Mouse (Mus musculus) MEL (cell line): ENCODE measurements around the gene Rtn1.

Experiments
- CHD1 ChIP-seq: IDR thresholded peaks from 2 replicates; pipeline ENCODE4 v1.6.1; 2012; ENCODE audit warnings: low read depth, mild to moderate bottlenecking, inconsistent platforms, low read length, improper control_type of control experiment
- CTCF ChIP-seq, 3 experiments: IDR thresholded peaks in 2 of 3; conservative IDR thresholded peaks in 1 of 3; 2 replicates each; pipeline ENCODE4 v1.5.1; 2011 to 2012; ENCODE audit warnings: low read length in 3 of 3, low read depth in 2 of 3, mild to moderate bottlenecking in 2 of 3, improper control_type of control experiment in 1 of 3, inconsistent platforms in 1 of 3, mixed read lengths in 1 of 3, moderate library complexity in 1 of 3; ENCODE audit not compliant: control insufficient read depth in 1 of 3, insufficient read depth in 1 of 3, poor library complexity in 1 of 3, severe bottlenecking in 1 of 3
- E2F4 ChIP-seq: IDR thresholded peaks from 2 replicates; pipeline ENCODE4 v1.6.1; 2011; ENCODE audit warnings: low read depth, low read length, improper control_type of control experiment, borderline replicate concordance
- ELF1 ChIP-seq: IDR thresholded peaks from 2 replicates; pipeline ENCODE4 v1.6.1; 2014; ENCODE audit warnings: low read depth, mild to moderate bottlenecking, inconsistent platforms, low read length, improper control_type of control experiment, moderate library complexity
- HCFC1 ChIP-seq: IDR thresholded peaks from 2 replicates; pipeline ENCODE4 v1.6.1; 2012; ENCODE audit warnings: low read depth, mild to moderate bottlenecking, inconsistent platforms, low read length, improper control_type of control experiment, moderate library complexity
- KAT2A ChIP-seq: conservative IDR thresholded peaks from 2 replicates; pipeline ENCODE4 v1.6.1; 2012; ENCODE audit warnings: low read depth, low read length, improper control_type of control experiment, inconsistent platforms
- MAFK ChIP-seq: IDR thresholded peaks from 2 replicates; pipeline ENCODE4 v1.6.1; 2011; ENCODE audit warnings: low read depth, mild to moderate bottlenecking, low read length, improper control_type of control experiment, borderline replicate concordance
- MAX ChIP-seq: IDR thresholded peaks from 2 replicates; pipeline ENCODE4 v1.6.1; 2011; ENCODE audit warnings: low read length, improper control_type of control experiment
- POLR2A ChIP-seq, 2 experiments: IDR thresholded peaks; 2 replicates each; pipeline ENCODE4 v1.6.1; 2011 to 2012; ENCODE audit warnings: low read length in 2 of 2, mild to moderate bottlenecking in 2 of 2, control low read depth in 1 of 2, improper control_type of control experiment in 1 of 2, low read depth in 1 of 2, moderate library complexity in 1 of 2; ENCODE audit not compliant: control insufficient read depth in 1 of 2, insufficient read depth in 1 of 2, poor library complexity in 1 of 2
- USF2 ChIP-seq, 2 experiments: IDR thresholded peaks; 2 replicates each; pipeline ENCODE4 v1.6.1; 2011 to 2012; ENCODE audit warnings: improper control_type of control experiment in 2 of 2, low read length in 2 of 2, borderline replicate concordance in 1 of 2, inconsistent platforms in 1 of 2, low read depth in 1 of 2, mild to moderate bottlenecking in 1 of 2; ENCODE audit not compliant: insufficient read depth in 1 of 2
- ZC3H11A ChIP-seq: IDR thresholded peaks from 2 replicates; pipeline ENCODE4 v1.6.1; 2012; ENCODE audit warnings: low read depth, mild to moderate bottlenecking, inconsistent platforms, low read length, improper control_type of control experiment

DNA sequence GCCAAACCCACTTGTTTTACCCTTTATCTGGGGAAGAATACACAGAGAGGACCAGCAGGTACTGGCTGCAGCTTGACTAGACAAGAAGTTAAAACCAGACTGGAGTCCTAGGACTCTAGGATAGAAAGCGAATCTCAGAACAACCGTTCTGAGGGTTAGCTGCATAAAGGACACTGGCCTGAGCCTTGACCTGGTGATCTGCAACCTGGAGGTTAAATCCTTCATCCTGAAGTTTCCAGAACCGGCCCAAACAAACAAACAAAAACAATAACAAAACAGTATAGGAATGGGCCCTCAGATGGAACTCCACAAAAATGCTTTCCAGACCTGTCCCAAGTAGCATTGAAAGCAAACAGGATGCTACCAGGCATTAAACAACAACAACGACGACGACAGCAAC, at the start of gene Rtn1:
- TF ChIP-seq POLR2A (IDR thresholded peaks at IDR 0.05; ENCODE audit: control insufficient read depth in 1 of 2, insufficient read depth in 1 of 2, low read depth in 1 of 2, low read length in 2 of 2, poor library complexity in 1 of 2) = no peak
- TF ChIP-seq CHD1 = no peak
- TF ChIP-seq MAX = no peak
- no peak for TF ChIP-seq ELF1
- TF ChIP-seq HCFC1 = no peak
- no peak for TF ChIP-seq E2F4
- no peak for TF ChIP-seq USF2 (IDR thresholded peaks at IDR 0.05; ENCODE audit: borderline replicate concordance in 1 of 2, insufficient read depth in 1 of 2, low read depth in 1 of 2, low read length in 2 of 2)
- TF ChIP-seq ZC3H11A = no peak
- TF ChIP-seq CTCF (IDR thresholded peaks at IDR 0.05 in 2 of 3, conservative IDR thresholded peaks at IDR 0.05 in 1 of 3; ENCODE audit: control insufficient read depth in 1 of 3, insufficient read depth in 1 of 3, low read depth in 2 of 3, low read length in 3 of 3, poor library complexity in 1 of 3, severe bottlenecking in 1 of 3) = no peak
- TF ChIP-seq MAFK = no peak
- TF ChIP-seq KAT2A = no peak
